Mouse (Mus musculus): ENCODE measurements at regions not wholly inside any gene's neighbourhood (a gene's known extent, or its start where the extent isn't known, plus 50 kb on each side); places are given as distances from the start of the nearest gene placed in this dataset.

DNA sequence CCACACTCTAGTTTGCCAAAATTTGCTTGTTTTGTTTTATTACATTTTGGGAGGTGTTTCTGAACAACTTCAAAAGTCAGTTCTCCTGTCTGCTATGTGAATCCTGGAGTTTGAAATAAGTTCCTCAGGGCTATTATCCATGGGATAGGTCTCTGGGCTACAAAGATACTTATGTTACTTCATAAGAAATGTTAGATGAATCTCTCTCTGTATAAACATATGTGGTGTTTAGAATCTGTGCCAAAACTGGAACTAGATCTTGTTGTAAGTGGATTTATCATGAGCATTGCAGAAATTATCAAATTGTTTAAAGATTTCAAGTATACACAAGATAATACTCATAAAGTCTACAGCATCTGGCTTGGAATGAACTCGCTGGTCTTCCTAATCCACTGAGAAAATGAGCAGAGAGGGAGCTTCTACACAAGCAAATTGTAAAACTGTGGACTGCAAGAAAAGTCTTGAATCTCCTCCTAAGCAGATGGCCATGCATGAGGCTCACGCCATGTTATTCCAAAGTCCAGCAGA lies 355.2 kb upstream of the Robo1 start:
- DNase-seq (ENCODE audit: low spot score): no peak

DNA sequence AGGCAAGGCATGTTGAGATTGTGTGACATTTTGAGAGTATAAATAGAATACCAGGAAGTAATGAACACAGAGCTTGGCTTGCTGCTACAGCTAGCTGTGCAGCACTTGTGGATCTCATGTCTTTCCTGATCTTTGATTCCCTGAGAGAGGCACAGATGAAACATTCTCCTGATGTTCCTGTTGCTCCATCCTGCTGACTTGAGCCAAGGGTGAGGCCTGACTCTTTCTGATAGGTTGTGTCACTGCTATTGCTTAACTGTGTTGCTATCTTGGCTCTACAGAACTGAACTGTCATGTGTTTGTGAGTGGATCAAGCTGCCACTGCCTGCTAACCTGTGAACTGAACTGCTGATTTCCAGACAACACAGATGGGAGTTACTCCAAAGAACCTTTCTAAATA lies 344.5 kb upstream of the Robo1 start:
- no peak for DNase-seq (ENCODE audit: low spot score)

DNA sequence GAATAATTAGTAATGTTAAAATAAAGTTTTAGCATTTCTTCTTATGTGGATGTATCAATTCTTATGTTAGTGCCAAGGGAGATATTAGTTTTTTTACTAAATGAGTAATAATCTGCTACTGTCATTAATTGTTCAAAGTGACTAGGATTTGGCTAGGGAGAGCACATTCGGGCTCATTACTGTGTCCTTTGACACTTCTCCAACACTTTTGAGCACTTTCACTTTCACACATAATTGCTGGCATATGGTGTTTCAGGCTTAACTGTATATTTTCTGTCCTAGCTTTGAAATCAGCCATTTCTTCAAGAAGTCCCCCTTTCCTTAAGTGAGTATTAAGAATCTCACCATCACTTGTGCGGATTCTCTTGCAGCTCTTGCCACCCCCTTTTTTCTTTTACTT lies 334.3 kb upstream of the Robo1 start:
- DNase-seq (ENCODE audit: low spot score): no peak

DNA sequence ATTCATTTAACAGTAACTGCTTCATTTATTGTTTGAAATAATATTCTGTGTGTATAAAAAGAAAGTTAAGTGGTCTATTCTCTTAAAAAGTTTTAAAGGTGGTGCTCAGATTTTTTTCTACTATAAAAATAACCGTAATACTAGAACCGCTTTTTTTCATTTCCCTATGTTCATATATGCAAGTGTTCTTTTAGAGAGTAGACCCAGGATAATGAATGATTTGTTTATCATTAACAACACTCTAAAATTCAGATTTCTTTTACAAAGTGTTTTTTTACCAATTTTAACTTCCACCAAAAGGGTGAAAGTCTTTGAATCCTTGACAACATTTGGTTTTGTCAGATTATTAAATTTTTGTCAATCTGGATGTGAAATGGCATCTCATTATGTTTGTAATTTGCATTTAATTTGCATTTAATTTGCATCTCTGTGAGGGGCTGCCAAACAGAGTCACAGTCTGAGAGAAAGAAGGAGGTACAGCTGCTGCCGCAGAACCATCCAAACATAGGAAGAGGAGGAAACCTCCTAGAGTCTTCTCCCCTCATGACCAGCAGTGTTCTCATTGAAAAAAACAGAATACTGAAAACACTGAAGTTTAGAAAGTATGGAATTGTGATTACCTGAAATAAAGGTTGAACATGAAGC lies 310.4 kb upstream of the Robo1 start:
- no peak for DNase-seq (ENCODE audit: low spot score)

DNA sequence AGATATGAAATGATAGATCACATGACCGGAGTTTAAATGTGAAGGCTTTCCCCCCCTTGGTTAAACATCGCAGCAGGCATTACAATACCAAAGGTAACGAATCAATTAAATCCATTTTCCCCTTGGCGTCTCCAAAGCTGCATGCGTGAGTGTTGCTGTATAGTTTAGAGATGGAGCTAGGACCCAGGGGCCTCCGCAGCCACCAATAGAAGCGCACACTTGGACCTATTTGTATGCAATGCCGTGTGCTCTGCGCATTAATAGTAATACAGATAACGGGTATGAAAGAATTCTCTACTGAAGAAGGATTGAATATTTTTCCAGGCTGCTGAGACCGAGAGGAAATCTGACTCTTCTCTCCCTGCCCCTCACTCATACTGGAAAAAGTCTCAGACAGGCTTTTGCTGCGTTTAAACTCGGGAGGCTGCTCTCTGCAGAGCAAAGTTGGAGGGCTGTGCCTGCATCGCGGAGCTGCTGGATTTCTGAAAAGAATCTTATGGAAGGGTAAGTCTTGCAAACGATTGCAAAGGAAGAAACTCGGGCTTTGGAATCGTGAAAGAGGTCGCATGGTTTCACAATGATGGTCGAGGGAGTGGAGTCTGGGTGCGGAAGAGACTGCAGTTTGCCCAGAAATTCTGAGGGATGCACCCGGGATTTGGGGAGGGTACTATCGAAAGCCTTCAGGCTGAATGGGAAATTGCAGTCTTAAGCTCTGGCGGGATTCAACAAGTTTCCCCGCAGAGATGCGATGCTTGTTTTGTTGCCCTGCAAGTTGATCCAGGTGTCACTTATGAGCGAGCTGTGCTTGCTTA lies 280.5 kb upstream of the Robo1 start:
- no peak for DNase-seq (ENCODE audit: low spot score)

DNA sequence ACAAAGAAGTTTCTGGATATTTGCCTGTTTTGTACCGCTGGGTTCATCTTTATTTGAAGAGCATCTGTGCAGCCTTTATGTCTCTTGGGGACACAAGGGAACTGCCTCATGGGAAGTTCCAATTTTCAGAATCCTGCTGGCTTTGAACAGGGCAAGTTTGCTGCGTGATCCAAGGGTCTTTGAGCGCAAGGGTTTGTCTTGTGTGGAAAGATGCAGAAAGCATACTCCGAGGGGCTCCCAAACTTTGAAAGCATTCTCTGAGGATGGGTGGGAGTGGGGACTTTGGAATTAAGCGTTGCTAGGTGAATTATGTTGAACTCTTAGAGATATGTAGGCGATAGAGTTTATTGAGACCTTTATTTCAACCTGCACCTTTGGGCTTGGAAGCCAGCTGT lies 279.9 kb upstream of the Robo1 start:
- DNase-seq (ENCODE audit: low spot score): no peak

DNA sequence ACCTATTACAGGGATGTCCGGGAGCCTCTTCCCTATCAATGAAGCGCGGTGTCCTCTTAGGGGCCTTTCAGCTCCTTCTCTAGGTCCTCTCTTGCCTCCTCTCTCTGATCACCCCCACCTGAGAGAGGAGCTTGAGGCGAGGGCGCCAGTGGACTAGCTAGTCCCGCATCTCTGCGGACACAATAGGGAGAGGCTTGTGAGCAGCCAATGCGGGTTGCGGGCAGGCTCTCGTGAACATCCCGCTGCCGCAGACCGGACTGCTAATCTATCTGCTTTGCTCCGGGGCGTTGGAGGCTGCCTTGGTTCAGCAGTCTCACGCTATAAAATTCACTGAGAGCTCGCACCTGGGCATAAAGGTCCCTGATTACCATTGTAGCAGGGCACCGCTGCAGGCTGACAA lies 279.3 kb upstream of the Robo1 start:
- no peak for DNase-seq (ENCODE audit: low spot score)

DNA sequence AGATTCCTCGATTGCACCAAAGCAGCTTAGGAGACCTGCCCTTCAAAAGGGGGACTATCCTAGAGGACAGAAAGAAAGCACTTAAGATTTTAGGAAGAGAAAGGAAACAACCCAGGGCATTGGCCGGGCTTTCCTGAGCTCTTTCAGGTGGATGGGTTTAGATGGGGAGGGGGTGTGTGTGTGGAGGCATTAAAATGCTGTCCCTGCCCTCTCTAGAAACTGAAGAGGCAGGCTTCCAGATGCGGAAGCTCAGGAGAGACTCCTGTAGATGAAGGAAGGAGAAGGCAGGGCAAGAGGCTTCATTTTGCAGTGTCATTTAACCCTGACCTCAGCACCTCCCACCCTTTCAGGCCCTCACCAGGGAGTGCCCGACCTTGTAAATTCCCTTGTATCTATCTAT lies 278.8 kb upstream of the Robo1 start:
- DNase-seq (ENCODE audit: low spot score): no peak

DNA sequence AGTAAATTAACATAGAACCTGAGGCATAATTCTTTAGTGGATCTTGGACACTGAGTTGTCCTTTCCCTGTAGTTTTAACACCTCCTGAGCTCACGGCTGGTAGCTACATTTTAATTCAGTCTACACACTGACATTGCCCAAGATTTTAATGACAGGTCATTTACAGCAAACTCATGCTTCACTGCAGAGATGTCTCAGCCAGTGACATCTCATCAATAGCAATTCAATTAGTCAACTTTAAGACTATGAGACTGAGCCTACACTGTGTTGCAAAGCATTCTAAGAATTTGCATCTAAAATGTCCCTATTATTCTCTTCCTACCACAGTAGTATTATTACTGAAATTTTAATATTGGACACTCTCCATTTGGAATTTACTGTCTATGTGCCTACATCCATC lies 239.9 kb upstream of the Robo1 start:
- no peak for DNase-seq (ENCODE audit: low spot score)

DNA sequence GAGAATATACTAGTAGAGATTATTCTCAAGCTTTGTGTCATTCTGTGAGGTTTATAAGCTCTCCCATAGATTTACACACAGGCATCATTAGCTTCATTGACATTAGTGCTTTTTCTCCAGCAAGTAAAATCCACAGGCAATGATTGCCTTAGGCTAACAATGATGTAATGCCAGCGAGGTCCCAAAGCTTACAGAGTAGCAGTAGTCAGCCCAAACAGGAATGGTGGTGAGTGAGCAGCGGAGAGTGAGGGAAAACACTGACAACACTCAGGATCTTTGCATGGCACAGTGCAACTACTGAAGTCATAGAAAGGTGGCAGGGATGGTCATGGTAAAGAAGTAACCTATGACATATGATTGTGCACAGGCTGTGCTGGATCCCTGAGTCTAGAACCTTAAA lies 238.5 kb upstream of the Robo1 start:
- no peak for DNase-seq (ENCODE audit: low spot score)

DNA sequence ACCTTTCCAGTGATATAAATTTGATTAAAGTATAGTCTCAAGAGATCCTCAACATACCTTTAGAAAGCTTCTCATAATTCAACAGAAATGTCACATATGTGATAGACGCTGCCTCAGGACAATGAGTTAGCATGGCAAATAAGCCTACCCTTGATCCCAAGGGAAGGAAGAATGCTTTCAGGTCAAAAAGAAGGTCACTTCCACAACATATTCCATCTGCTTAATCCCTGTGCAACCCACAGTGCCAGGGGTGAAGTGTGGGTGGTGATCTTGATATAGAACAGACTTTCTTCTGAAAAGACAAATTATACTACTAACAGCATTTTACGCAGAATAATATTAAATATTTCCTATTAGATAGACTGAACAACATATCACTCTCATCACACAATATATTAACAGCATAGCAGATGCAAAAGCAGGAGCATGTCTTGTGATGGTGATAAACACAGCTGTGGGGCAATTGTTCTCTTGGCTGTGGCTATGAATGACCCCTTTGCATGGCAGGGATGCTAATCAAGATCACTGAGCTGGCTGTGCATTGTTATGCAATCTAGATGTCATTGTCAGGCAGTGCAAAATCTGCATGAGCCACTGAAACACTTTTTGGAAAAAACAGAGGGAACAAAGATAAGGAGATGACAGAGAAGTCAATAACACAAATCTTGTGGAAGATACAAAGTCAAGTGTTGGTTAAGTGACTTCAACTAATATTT lies 236.2 kb upstream of the Robo1 start:
- no peak for DNase-seq (ENCODE audit: low spot score)

DNA sequence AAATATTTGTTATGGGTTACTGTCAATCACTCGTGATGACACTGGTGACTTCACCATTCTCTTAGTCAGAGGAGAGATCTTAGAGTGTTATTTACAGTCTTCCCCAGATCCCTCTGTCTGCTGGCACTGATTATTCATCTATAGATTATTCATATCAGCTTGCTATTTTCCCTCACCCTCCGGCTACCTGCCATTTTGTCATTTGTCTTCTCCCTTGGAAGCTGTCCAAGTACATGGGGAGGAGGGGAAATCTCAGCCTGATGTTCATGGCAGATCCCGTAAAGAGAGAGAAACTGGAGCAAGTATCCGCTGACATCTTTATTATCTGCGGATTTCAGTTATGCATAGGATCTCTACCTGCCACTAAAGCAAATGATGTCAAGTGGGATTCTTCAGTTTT lies 222.9 kb upstream of the Robo1 start:
- DNase-seq (ENCODE audit: low spot score): no peak

DNA sequence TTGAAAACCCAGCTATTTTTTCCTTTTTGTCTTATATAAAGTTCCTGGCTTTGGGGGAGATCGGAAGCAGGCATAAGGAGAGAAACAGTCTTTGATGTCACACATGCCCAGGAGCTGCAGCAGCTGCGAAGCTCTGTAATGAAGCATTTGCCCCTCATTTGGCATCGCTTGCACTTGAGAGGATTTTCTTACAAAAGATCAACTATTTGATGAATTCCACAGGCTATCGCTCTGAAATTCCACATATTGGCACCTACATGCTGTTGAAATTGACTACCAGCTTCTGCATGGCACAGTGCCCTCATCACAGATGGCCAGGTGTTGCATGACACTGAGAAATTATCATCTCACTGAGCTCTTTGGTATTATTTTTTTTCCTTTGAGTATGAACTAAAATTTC lies 220.1 kb upstream of the Robo1 start:
- DNase-seq (ENCODE audit: low spot score): no peak

DNA sequence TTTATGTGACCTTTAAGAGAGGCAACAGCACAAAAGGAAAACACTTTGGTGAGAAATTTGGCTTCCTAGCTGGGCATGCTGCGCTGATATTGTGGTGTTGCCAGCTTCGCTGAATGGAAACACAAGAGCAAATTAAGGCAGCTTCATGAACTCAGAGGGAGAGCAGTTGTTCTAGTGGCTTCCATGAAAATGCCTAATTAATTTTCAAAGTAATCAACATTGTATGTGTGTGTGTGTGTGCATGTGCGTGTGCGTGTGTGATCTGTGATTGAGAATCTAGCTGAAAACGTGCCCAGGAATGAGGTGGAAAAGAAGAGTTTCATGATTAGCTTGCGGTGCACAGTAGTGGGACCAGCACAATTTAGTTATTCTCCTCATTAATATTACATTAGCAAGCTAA lies 219.2 kb upstream of the Robo1 start:
- no peak for DNase-seq (ENCODE audit: low spot score)

All from layer of hippocampus, adult 9-10 months (tissue).